Mouse (Mus musculus) liver, embryonic 13.5 days (tissue): ENCODE measurements around the gene 4933405L10Rik. TPM values are rescaled to one million over a fixed set of nuclear protein-coding genes. Genes with fewer than 3 reads are reported as not detected.

Source experiments
- ATAC-seq: fragments of 200-750 bp; cut with Nextera tagmentation; 2 replicates; pipeline ENCODE4 v1.8.0; 2017; ENCODE audit warnings: low read depth, mild to moderate bottlenecking, moderate number of reproducible peaks, moderate library complexity
- DNase-seq: peaks from one replicate; pipeline ENCODE4 v3.0.0; 2022
- H3K27ac ChIP-seq: fragments of 300-500 bp; sonication (generic); 2 replicates; pipeline ENCODE4 v1.5.1; 2015; ENCODE audit warnings: moderate library complexity, mild to moderate bottlenecking, inconsistent platforms
- H3K27me3 ChIP-seq: fragments of 300-500 bp; sonication (generic); 2 replicates; pipeline ENCODE4 v1.6.1; 2015; ENCODE audit warnings: mild to moderate bottlenecking, inconsistent platforms
- H3K36me3 ChIP-seq: fragments of 300-500 bp; sonication (generic); 2 replicates; pipeline ENCODE4 v1.6.1; 2015; ENCODE audit warnings: mild to moderate bottlenecking, inconsistent platforms
- H3K4me1 ChIP-seq: fragments of 300-500 bp; sonication (generic); replicated peaks from 2 replicates; pipeline ENCODE4 v1.6.1; 2015; ENCODE audit warnings: inconsistent platforms
- H3K4me2 ChIP-seq: fragments of 300-500 bp; sonication (generic); 2 replicates; pipeline ENCODE4 v1.6.1; 2015; ENCODE audit warnings: inconsistent platforms, mild to moderate bottlenecking, moderate library complexity
- H3K4me3 ChIP-seq: fragments of 300-500 bp; sonication (generic); replicated peaks from 2 replicates; pipeline ENCODE4 v1.5.1; 2015; ENCODE audit warnings: mild to moderate bottlenecking, inconsistent platforms
- H3K9ac ChIP-seq: fragments of 300-500 bp; sonication (generic); 2 replicates; pipeline ENCODE4 v1.6.1; 2015; ENCODE audit warnings: mild to moderate bottlenecking, inconsistent platforms
- H3K9me3 ChIP-seq: fragments of 300-500 bp; sonication (generic); replicated peaks from 2 replicates; pipeline ENCODE4 v1.6.1; 2016; ENCODE audit warnings: inconsistent platforms
- WGBS: fragments of 180-500 bp; shearing (Covaris S2); methylation state at CpG from one replicate; pipeline ENCODE4 v1.1.7; 2015; ENCODE audit not compliant: insufficient replicate concordance; 5-methylcytosine and 5-hydroxymethylcytosine counted together
- polyA plus RNA-seq: library from polyadenylated mRNA; unstranded; fragments of >200 nt; fragmentation: Nextera tagmentation; extraction: Ambion mirVana; gene quantifications from 2 replicates; pipeline ENCODE4 v1.2.1, GENCODE M21; 2015

Gene 4933405L10Rik
- polyA plus RNA-seq, 1 experiment from 2014 or later: not detected

GRCm38 (mm10) chr8:105758277-105759108 is 51.0 kb downstream of the 4933405L10Rik start, which contains the start of gene Gfod2:
Gfod2 (minus strand) TSS chr8:105758664.
- peak within 1 kb of the TSS; percentile 89 for H3K9ac ChIP-seq
- peaks cover 23% of the 10 kb centered on the region for H3K4me1 ChIP-seq
- 3% methylated on average over 57 of the region's 57 CpGs for WGBS
- ATAC-seq: peak; percentile 99
- H3K9me3 ChIP-seq: no peaks in the 10 kb centered on the region
- H3K36me3 ChIP-seq: no peaks in the 10 kb centered on the region; the same call in 1 of the 2 replicates
- peak within 1 kb of the TSS; percentile 92 for H3K4me3 ChIP-seq
- H3K27ac ChIP-seq: peak within 1 kb of the TSS; percentile 64
- H3K4me2 ChIP-seq: peak within 1 kb of the TSS; percentile 99
- H3K27me3 ChIP-seq: no peaks in the 10 kb centered on the region
- peak; percentile 97 for DNase-seq

Other genes starting within 250 kb of the 4933405L10Rik start
- gene Tppp3, start 236.1 kb upstream of the 4933405L10Rik start, polyA plus RNA-seq: 1.6 and 1.8 TPM in 2 replicates
- gene Zdhhc1, start 210.8 kb upstream of the 4933405L10Rik start, polyA plus RNA-seq: 2.1 TPM in 2 replicates
- 1.5 and 2.2 TPM in 2 replicates for gene Hsd11b2, start 188.9 kb upstream of the 4933405L10Rik start, polyA plus RNA-seq
- 49.4 and 52.7 TPM in 2 replicates for gene Atp6v0d1, start 141.6 kb upstream of the 4933405L10Rik start, polyA plus RNA-seq
- gene Ripor1, start 102.4 kb upstream of the 4933405L10Rik start, polyA plus RNA-seq: 7.2 and 9.0 TPM in 2 replicates
- gene Ctcf, start 71.1 kb upstream of the 4933405L10Rik start, polyA plus RNA-seq: 69.1 and 75.8 TPM in 2 replicates
- gene Agrp, start 70.3 kb upstream of the 4933405L10Rik start, polyA plus RNA-seq: 0.15 and 0.41 TPM in 2 replicates
- gene Carmil2, start 21.4 kb upstream of the 4933405L10Rik start, polyA plus RNA-seq: 0.29 and 0.32 TPM in 2 replicates
- 24.4 and 26.8 TPM in 2 replicates for gene Acd, start 6.6 kb upstream of the 4933405L10Rik start, polyA plus RNA-seq
- gene Pard6a, start 6.5 kb upstream of the 4933405L10Rik start, polyA plus RNA-seq: 8.5 and 8.6 TPM in 2 replicates
- gene Enkd1, start 555 bp downstream of the 4933405L10Rik start, polyA plus RNA-seq: 8.6 and 8.8 TPM in 2 replicates
- 2.6 and 3.1 TPM in 2 replicates for gene Gfod2, start 51.0 kb downstream of the 4933405L10Rik start, polyA plus RNA-seq
- 36.1 and 36.2 TPM in 2 replicates for gene Ranbp10, start 119.7 kb downstream of the 4933405L10Rik start, polyA plus RNA-seq
- gene Tsnaxip1, start 120.1 kb downstream of the 4933405L10Rik start, polyA plus RNA-seq: 0.06 and 0.08 TPM in 2 replicates
- gene Cenpt, start 145.6 kb downstream of the 4933405L10Rik start, polyA plus RNA-seq: 21.5 and 22.3 TPM in 2 replicates
- 38.2 and 40.7 TPM in 2 replicates for gene Thap11, start 147.5 kb downstream of the 4933405L10Rik start, polyA plus RNA-seq
- gene Nutf2, start 152.9 kb downstream of the 4933405L10Rik start, polyA plus RNA-seq: 152 and 192 TPM in 2 replicates
- 17.3 and 18.5 TPM in 2 replicates for gene Edc4, start 173.2 kb downstream of the 4933405L10Rik start, polyA plus RNA-seq
- gene Nrn1l, start 185.9 kb downstream of the 4933405L10Rik start, polyA plus RNA-seq: not detected in 2 replicates
- 9.6 and 10.0 TPM in 2 replicates for gene Pskh1, start 192.8 kb downstream of the 4933405L10Rik start, polyA plus RNA-seq
- gene Ctrl, start 226.2 kb downstream of the 4933405L10Rik start, polyA plus RNA-seq: 0.35 and 0.60 TPM in 2 replicates
- gene Psmb10, start 230.8 kb downstream of the 4933405L10Rik start, polyA plus RNA-seq: 68.9 and 81.6 TPM in 2 replicates
- gene Lcat, start 235.7 kb downstream of the 4933405L10Rik start, polyA plus RNA-seq: 31.2 and 33.1 TPM in 2 replicates